Mouse (Mus musculus): ENCODE measurements at regions not wholly inside any gene's neighbourhood (a gene's known extent, or its start where the extent isn't known, plus 50 kb on each side); places are given as distances from the start of the nearest gene placed in this dataset.
"Not testable (repeated sequence)": the region's sequence is repeated elsewhere in the genome, so short reads cannot be mapped to it uniquely, and the experiment has no call there.

- not testable (repeated sequence) for DNase-seq
These were observed 57.9 kb upstream of the Zfp709 start for GRCm38 (mm10) chr8:71823655-71824622.

GRCm38 (mm10) chr8:71822749-71823148, 59.1 kb upstream of the Zfp709 start:
- DNase-seq, result not testable (repeated sequence)

GRCm38 (mm10) chr8:71819936-71820335, 61.9 kb upstream of the Zfp709 start:
- DNase-seq, result not testable (repeated sequence)

GRCm38 (mm10) chr8:71819381-71819780, 62.4 kb upstream of the Zfp709 start:
- not testable (repeated sequence) for DNase-seq

GRCm38 (mm10) chr8:71816272-71817034, 65.4 kb upstream of the Zfp709 start:
- not testable (repeated sequence) for DNase-seq

- peak; percentile 0 for DNase-seq
These were observed 66.0 kb upstream of the Zfp709 start for GRCm38 (mm10) chr8:71815813-71816212.

GRCm38 (mm10) chr8:71814740-71815514, 66.9 kb upstream of the Zfp709 start:
- DNase-seq, result peak; percentile 0

- DNase-seq, result not testable (repeated sequence)
These were observed 67.9 kb upstream of the Zfp709 start for GRCm38 (mm10) chr8:71813889-71814288.

- peak; percentile 1 for DNase-seq
These were observed 68.6 kb upstream of the Zfp709 start for GRCm38 (mm10) chr8:71813239-71813638.

GRCm38 (mm10) chr8:71807788-71808187, 74.0 kb upstream of the Zfp709 start:
- not testable (repeated sequence) for DNase-seq

GRCm38 (mm10) chr8:71804586-71804985, 77.2 kb upstream of the Zfp709 start:
- not testable (repeated sequence) for DNase-seq

- not testable (repeated sequence) for DNase-seq
These were observed 76.7 kb upstream of the Fcho1 start for GRCm38 (mm10) chr8:71802226-71802625.

GRCm38 (mm10) chr8:71789031-71789460, 63.5 kb upstream of the Fcho1 start:
- not testable (repeated sequence) for DNase-seq

GRCm38 (mm10) chr8:71780624-71781023, 55.1 kb upstream of the Fcho1 start:
- not testable (repeated sequence) for DNase-seq

- DNase-seq, result not testable (repeated sequence)
These were observed 54.3 kb upstream of the Fcho1 start for GRCm38 (mm10) chr8:71779824-71780223.

GRCm38 (mm10) chr8:71779380-71779779, 53.9 kb upstream of the Fcho1 start:
- not testable (repeated sequence) for DNase-seq

GRCm38 (mm10) chr8:71778916-71779315, 53.4 kb upstream of the Fcho1 start:
- no peak for DNase-seq

Measured in embryo, embryonic 11 days (tissue).